Mouse (Mus musculus) MEL (cell line): ENCODE measurements around the gene Fam155a.

Experiments used
- CHD2 ChIP-seq: IDR thresholded peaks from 2 replicates; pipeline ENCODE4 v1.6.1; 2011; ENCODE audit warnings: low read length, improper control_type of control experiment
- HCFC1 ChIP-seq: IDR thresholded peaks from 2 replicates; pipeline ENCODE4 v1.6.1; 2012; ENCODE audit warnings: low read depth, mild to moderate bottlenecking, inconsistent platforms, low read length, improper control_type of control experiment, moderate library complexity
- MAX ChIP-seq: IDR thresholded peaks from 2 replicates; pipeline ENCODE4 v1.6.1; 2011; ENCODE audit warnings: low read length, improper control_type of control experiment
- SIN3A ChIP-seq: IDR thresholded peaks from 2 replicates; pipeline ENCODE4 v1.6.1; 2012; ENCODE audit warnings: low read length, improper control_type of control experiment, inconsistent platforms
- UBTF ChIP-seq: IDR thresholded peaks from 2 replicates; pipeline ENCODE4 v1.6.1; 2012; ENCODE audit warnings: low read depth, mild to moderate bottlenecking, inconsistent platforms, low read length, improper control_type of control experiment, moderate library complexity, borderline replicate concordance; ENCODE audit not compliant: insufficient read depth

DNA sequence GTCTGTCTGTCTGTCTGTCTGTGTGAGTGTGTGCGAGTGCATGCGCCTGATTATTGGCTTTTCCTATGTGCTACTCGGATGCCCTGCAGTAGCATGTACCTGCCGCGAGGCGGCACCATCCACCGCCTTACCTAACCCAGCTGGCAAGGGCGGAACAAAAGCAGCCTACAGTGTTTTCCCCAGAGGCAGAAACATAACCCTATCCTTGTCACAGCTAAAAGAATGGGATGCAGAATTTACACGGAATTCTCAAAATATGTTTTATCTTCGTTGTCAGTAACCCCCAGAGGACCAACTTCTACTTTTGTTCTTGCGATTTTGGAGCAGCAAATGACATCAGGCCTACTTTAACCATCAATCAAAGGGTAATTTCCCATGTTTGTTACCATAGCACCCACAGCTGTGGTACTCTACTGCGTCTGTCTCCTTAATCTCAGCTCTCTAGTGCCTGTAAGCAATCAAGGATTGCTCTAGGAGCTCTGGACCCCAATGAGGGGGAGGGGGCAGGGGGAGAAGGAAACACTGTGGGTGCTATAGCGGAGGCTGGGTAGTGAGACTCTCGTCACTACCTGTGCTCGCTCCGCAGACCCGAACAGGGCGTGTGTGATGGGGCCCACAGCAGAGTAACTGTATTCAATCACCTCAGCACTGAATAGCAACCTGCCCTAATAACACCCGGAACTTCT is 543.0 kb downstream of the Fam155a start:
- TF ChIP-seq SIN3A: no peak
- TF ChIP-seq UBTF: no peak
- no peak for TF ChIP-seq HCFC1
- TF ChIP-seq MAX: no peak
- no peak for TF ChIP-seq CHD2
